Mouse (Mus musculus) adrenal gland (tissue): ENCODE results near the gene Gm21972.

ENCODE experiments used
- intact Hi-C: fragments of 180-260 bp; cut with DNase I; formaldehyde crosslinking; loops from one replicate; pipeline ENCODE4 v1.15.1; 2025

Gene Gm21972

DNA sequence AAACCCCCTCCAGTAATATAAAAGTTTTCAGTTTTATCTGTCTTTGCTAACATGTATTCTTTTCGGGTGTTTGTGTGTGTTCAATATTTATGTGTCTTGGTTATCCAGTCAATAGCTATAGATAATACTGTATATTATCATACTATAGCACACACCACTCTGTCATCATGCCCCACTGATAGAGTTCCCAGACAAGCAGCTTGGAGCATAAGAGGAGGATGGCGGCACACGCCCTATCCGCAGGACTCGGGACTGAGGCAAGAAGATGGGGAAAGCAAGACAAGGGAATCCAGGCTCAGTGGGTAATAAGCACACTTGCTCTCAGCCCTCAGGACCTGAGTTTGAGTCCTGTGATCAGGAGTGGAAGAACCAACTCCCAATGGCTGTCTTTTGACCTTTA, 27.0 kb downstream of the Gm21972 start:
- intact Hi-C loops: no loop called here

DNA sequence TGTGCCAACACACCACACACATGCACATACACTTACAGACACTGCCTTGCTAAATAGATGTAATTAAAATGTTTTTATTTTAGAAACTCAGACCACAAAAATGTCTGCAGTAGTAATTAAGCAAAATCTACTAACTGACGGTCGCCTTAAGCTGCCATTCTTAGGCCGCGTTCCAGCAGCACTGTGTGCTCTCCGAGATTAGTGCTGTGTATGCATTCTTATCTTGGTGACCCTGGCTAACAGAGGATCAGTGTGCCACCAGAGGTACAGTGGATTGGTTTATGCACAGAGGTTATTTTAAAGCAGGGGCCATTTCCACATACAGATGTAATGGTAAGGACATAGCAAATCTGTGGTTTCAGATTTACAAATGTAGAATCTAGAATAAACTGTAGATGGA, 27.6 kb downstream of the Gm21972 start:
- intact Hi-C loops: no loop called here

DNA sequence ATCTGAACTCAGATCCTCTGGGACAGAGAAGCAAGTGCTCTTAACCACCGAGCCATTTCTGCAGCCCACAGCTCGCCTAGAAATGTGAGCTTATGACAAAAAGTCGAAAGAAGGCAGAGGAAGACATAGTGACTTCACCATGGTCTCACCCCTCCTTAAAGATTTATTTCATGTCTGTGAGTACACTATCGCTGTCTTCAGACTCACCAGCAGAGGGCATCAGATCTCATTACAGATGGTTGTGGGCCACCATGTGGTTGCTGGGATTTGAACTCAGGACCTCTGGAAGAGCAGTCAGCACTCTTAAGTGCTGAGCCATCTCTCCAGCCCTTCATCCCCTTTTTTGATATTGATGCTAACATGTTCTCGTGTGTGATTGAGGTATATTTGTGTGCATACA, 41.2 kb downstream of the Gm21972 start:
- intact Hi-C loops: no loop called here

DNA sequence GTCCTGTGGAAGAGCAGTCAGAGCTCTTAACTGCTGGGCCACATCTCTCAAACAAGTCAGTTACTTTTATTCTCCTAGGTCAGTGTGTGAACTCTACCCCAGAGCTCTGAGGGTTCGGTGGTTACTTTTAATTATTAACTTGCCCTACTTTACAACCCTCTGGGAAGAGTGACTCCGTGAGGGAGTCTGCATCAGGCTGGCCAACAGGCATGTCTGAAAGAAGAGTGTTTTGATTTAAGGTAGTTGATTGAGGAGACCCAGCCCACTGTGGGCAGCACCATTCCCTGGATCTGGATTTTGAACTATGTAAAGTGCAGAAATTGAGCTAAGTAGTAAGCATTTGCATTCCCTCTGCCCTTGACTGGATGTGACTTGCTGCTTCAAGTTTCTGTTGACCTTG, 42.6 kb downstream of the Gm21972 start:
- intact Hi-C loops: no loop called here

GRCm38 (mm10) chr1:86178462-86179253, 45.2 kb downstream of the Gm21972 start:
- intact Hi-C loops: loop anchor here (2.0 kb wide), 1 partner anchor 164 kb away; no protein-coding TSS in a partner anchor

- intact Hi-C loops: no loop called here
Measured at GRCm38 (mm10) chr1:86182004-86182709, 48.7 kb downstream of the Gm21972 start.

DNA sequence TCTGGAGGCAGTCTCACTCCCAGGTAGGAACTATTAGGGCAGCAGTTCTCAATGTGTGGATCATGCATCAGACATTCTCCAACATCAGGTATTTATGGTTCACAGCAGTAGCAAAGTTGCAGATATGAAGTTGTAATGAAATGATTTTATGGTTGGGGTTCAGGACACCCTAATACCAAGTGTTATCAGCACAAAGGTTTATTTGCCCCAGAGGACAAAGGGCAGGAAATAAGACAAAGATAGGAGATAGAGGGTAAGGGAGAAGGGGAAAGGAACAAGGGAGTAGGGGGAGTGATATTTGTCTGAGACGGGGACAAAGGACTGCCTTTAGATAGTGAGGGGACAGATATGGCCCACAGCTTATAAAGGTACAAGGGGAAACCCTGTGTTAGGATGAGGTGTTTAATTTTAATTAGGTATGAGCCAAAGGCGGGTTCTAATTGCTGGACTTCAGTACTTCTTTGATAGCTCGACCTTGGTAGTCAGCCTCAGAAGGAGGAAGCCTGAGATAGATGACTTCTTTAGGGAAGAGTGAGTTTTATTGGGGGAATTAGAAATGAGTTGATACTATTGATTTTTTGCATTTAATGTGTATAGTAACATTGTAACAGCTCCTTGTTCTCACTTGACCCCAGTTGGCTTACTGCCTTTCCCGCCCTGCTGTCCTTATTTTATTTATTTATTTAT, 50.3 kb downstream of the Gm21972 start:
- intact Hi-C loops: no loop called here

DNA sequence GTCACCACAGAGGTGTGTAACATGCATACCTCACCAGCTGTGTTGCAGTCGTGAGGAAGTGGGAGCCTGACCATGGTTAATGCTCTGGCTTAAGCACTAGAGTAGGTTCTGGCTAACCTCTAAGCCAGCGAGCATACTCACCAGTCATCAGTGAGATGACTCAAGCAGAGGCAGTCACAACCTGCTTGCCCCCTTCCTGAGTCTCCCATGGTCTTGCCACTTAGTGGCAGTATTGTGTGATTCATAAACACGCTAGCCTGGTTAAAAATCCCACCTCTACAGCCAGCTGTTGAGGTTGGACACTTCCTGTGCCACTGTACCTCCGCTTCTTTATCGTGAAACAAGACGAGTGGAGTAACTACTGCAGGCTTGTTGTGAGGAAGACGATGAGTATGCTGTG, 53.3 kb downstream of the Gm21972 start:
- intact Hi-C loops: no loop called here

- intact Hi-C loops: no loop called here
Measured at GRCm38 (mm10) chr1:86187856-86188255, 54.4 kb downstream of the Gm21972 start.

- intact Hi-C loops: no loop called here
Measured at GRCm38 (mm10) chr1:86188271-86188670, 54.8 kb downstream of the Gm21972 start.

DNA sequence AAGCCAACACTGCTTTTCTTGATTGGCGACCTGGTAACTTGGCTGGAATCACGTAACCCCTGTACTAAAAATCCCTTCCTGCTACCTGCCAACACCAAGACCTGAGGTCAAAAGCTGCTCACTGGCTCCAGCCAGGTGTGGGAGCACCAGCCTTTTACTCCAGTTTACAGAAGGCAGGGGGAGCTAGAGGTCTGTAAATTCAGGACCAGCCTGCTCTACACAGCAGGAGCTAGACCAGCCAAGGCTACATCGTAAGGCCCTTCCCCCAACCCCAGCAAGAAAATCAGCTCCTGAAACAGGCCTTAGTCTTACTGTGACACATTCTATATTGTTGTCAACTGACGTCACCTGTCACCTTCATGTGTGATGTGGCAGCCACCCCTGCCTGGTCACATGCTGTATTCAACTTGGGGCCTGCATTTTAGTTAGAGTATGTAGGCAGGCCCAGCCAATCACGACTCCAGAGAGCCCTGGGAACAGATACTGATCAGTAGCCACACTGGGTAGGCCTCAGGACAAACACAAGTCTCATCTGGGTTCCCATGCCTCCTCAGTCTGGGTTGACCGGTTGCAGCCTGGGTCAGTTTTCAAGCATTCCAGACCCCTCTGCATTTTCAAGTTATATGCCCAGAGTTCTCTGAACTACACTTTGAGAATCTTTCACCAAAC, 55.7 kb downstream of the Gm21972 start:
- intact Hi-C loops: no loop called here

DNA sequence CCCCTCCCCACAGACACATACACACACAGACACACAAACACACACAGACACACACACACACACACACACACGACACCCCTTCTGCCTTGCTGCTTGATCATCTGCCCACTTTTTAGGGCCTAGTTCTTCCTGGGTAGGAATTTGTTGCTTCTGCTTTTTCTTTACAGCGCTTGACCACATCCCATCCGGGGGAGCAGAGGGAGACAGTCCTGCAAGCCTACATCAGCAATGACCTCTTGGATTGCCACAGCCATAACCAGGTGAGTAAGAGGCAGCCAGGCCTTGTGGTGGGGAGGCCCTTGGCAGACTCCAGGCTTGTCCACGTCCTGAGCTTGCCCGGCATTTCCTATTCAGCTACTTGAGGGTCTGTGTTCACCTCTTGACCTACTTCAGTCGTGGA, 57.4 kb downstream of the Gm21972 start:
- intact Hi-C loops: no loop called here

DNA sequence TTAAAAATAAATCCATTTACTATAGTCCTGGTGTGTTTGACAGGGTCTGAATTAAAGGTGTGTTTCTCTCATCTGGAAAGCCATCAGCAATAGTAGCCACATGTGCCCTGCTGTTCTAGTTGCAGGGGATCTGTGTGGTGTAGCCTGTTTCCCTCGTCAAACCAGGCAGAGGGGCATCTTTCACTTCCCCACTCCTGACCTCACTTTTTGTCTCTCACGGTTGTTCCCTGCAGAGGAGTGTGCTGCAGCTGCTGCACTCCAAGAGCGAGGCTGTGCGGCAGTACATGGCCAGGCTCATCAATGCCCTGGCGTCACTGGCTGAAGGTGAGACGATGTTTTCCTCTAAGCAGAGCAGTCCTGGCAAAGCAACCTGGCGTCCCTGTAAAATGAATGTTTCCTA, 60.6 kb downstream of the Gm21972 start:
- intact Hi-C loops: no loop called here

DNA sequence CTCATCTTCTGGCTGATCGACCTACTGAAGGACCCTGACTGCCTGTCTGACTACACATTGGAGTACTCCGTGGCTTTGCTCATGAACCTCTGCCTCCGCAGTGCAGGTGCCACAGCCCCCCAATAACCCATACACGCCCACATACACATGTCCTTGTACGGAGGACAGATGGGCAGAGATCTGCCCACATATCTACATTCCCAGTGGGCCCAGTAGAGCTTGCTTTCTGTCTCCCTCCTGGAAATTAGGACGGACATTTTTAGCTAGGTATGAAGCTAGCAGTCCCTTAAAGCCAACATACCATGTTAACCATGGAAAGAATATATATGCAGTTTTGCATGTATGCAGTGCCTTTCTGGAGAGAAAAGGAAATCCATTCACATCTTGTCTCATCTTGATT, 64.8 kb downstream of the Gm21972 start:
- intact Hi-C loops: no loop called here

DNA sequence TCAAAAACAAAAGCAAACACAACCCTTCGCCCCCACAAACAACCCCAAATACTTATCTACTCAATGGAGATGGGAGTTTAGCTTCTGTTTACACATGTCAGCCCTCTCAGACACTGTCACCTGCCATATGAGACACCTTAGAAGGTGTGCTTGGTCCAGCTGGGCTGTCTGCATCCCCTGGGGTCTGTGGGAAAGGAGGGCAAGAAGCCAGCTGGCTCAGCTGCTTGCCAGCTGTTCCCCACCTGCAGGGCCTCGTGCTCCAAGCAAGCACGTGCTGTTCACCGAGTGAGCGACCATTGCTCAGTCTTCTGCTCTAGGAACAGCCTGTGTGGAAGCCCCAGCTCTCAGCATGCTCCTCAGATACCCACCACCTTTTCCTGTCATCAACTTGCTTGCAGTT, 65.6 kb downstream of the Gm21972 start:
- intact Hi-C loops: no loop called here

- intact Hi-C loops: no loop called here
Measured at GRCm38 (mm10) chr1:86201312-86201711, 67.9 kb downstream of the Gm21972 start.

DNA sequence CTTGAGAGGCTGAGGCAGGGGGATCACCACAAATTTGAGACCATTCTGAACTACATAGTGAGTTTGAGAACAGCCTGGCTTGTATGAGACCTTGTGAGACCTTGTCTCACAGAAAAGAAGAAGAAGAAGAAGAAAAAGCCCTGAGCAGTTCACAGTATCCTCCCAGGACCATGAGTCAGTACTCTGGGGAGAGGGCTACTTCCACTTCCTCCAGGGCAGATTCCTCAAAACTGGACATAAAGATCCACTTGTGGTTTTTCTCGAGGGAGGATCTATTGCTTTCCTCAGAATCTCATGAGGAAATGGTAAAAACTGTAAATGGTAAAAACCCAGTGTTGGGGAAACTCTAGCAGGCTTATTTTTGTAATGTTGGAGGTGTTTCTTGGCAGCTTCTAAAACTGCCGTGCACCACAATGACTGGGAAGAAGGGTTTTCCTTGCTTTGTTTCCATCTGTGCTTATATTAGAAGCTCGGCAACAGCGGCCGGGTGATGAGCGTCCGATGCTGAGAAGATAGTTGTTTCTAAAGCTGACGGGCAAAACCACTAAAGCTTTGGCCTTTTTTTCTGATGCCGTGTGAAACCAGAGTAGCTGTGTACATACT, 69.3 kb downstream of the Gm21972 start:
- intact Hi-C loops: no loop called here

- intact Hi-C loops: no loop called here
Measured at GRCm38 (mm10) chr1:86210676-86211075, 77.2 kb downstream of the Gm21972 start.

GRCm38 (mm10) chr1:86211498-86211897, 78.1 kb downstream of the Gm21972 start:
- intact Hi-C loops: no loop called here
